Mouse (Mus musculus) thymus, adult 2 months (tissue): Measurements from ENCODE around the gene Zfp385b.

Experiments used
- CTCF ChIP-seq: fragments of 200-500 bp; IDR thresholded peaks from 2 replicates; pipeline ENCODE4 v1.5.1; 2012; ENCODE audit warnings: mild to moderate bottlenecking, control low read depth, low read length, moderate library complexity, borderline replicate concordance; ENCODE audit not compliant: control insufficient read depth, poor library complexity, insufficient read depth; ENCODE audit errors: extremely low read depth
- POLR2A ChIP-seq: fragments of 200-500 bp; IDR thresholded peaks from 2 replicates; pipeline ENCODE4 v1.6.1; 2012; ENCODE audit warnings: mild to moderate bottlenecking, low read length, control low read depth, moderate library complexity; ENCODE audit not compliant: control insufficient read depth, poor library complexity, insufficient read depth; ENCODE audit errors: extremely low read depth

- TF ChIP-seq CTCF (no peak), POLR2A (no peak)
These were observed 315.6 kb downstream of the Zfp385b start for GRCm38 (mm10) chr2:77503674-77504351.
